Mouse (Mus musculus): ENCODE results near the gene Isg20l2. TPM values are rescaled to one million over a fixed set of nuclear protein-coding genes. Genes with fewer than 3 reads are reported as not detected.

Gene Isg20l2
- polyA plus RNA-seq, 1 experiment from 2014 or later, result 16.1 TPM

DNA sequence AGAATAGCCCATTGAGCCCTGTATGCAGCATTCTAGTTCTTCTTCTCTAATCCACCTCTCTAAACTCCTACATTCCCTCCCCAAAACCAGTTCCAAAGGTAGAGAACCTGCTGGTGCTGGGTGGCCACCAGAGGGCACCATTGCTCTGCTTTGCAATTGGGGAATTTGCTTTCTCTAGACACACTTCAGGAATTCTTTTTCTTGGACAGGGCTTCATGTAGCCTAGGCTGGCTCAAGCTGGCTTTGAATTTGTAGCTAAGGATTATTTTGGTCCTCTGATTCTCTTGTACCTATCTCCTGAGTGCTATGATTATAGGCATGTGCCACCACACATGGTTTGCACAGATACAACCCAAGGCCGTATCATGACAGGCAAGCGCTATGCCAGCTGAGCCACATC lies 5.7 kb downstream of the Isg20l2 start:
- Histone ChIP-seq H3K9me3 (ENCODE audit: control insufficient read depth, low read length) (no peaks in the 10 kb centered on the region), H3K4me1 (ENCODE audit: control insufficient read depth, insufficient read depth, low read length) (peaks cover 24% of the 10 kb centered on the region), H3K27ac (ENCODE audit: low read depth, low read length) (no peak overlapping the region), H3K27me3 (ENCODE audit: control insufficient read depth, insufficient read depth, low read length) (no peaks in the 10 kb centered on the region), H3K36me3 (ENCODE audit: control insufficient read depth, insufficient read depth, low read length) (peaks cover 21% of the 10 kb centered on the region), H3K9ac (replicated peaks; ENCODE audit: low read depth, low read length) (no peak overlapping the region), H3K4me3 (ENCODE audit: low read depth, low read length) (no peak overlapping the region), H3K4me2 (ENCODE audit: low read depth, low read length) (no peak overlapping the region)
- WGBS, result 88% methylated on average over 2 of the region's 2 CpGs
- peak; percentile 45 for ATAC-seq (ENCODE audit: low read depth)

DNA sequence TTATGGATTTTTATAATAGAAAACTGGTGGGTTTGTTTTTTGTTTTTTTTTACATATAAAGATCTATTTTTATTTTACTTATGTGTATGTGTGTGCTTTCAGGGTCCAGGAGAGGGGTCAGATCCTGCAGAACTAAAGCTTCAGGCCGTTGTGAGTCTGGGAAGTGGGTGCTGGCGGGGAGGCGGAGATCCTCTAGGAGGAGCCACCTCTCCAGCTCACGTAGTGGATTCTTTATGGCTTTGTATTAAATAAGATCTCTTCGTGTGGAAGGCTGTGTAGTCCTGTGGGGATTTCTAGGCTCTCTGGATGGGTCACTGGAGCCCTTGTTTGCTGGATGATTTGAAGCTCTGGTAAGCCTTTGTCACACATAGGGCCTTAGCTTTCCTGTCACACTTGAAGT lies 10.5 kb downstream of the Isg20l2 start:
- Histone ChIP-seq H3K9ac (replicated peaks; ENCODE audit: low read depth, low read length) (no peak overlapping the region), H3K27me3 (ENCODE audit: control insufficient read depth, insufficient read depth, low read length) (no peaks in the 10 kb centered on the region), H3K4me3 (ENCODE audit: low read depth, low read length) (no peak overlapping the region), H3K36me3 (ENCODE audit: control insufficient read depth, insufficient read depth, low read length) (peaks cover 30% of the 10 kb centered on the region), H3K4me2 (ENCODE audit: low read depth, low read length) (no peak overlapping the region), H3K9me3 (ENCODE audit: control insufficient read depth, low read length) (no peaks in the 10 kb centered on the region), H3K27ac (ENCODE audit: low read depth, low read length) (no peak overlapping the region), H3K4me1 (ENCODE audit: control insufficient read depth, insufficient read depth, low read length) (peaks cover 6% of the 10 kb centered on the region; the same call in 1 of the 2 replicates)
- ATAC-seq (ENCODE audit: low read depth), result no peak
- WGBS, result 53% methylated on average over 5 of the region's 5 CpGs

DNA sequence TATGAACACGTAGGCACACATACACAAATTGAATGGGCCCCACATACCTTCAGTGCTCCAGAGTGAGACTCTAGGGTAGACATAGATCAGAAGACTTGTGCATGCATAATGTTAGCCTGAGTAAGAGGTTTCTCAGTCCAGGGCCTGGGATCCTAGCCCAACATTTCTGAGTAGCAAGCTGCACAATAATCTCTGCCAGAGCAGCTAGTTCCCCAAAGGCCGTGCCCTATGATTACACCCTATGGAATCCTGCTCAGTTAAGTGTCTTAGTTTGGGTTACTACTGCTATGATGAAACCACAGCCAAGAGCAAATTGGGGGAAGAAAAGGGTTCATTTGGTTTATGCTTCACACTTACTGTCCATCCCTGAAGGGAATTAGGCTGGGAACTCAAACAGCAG lies 12.4 kb downstream of the Isg20l2 start:
- Histone ChIP-seq H3K27ac (ENCODE audit: low read depth, low read length) (no peak overlapping the region), H3K27me3 (ENCODE audit: control insufficient read depth, insufficient read depth, low read length) (no peaks in the 10 kb centered on the region), H3K4me1 (ENCODE audit: control insufficient read depth, insufficient read depth, low read length) (peaks cover 19% of the 10 kb centered on the region), H3K9ac (replicated peaks; ENCODE audit: low read depth, low read length) (no peak overlapping the region), H3K4me3 (ENCODE audit: low read depth, low read length) (no peak overlapping the region), H3K9me3 (ENCODE audit: control insufficient read depth, low read length) (no peaks in the 10 kb centered on the region), H3K36me3 (ENCODE audit: control insufficient read depth, insufficient read depth, low read length) (peaks cover 30% of the 10 kb centered on the region), H3K4me2 (ENCODE audit: low read depth, low read length) (no peak overlapping the region)
- no peak for ATAC-seq (ENCODE audit: low read depth)
- WGBS, result 92% methylated on average over 2 of the region's 2 CpGs

DNA sequence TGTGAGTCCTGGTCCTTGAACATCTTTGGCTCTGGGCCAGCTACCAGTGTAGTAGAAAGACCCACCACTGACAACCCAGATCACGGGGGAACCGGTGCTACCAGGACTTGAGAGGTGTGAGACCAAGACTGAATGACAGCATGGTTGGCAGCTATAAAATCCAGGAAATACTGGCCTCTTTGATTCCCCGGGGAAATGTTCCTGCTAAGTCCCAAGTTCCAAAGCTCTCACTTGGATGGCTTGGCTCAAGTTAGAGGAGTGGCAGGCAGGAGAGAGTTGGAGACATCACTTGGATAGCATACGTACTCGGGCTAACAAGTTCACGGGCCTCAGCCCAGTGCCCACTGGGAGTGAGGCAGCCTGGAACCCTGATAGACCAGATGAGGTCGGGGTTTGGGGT lies 13.5 kb downstream of the Isg20l2 start:
- Histone ChIP-seq H3K4me1 (ENCODE audit: control insufficient read depth, insufficient read depth, low read length) (peaks cover 28% of the 10 kb centered on the region), H3K27ac (ENCODE audit: low read depth, low read length) (no peak overlapping the region), H3K9ac (replicated peaks; ENCODE audit: low read depth, low read length) (no peak overlapping the region), H3K36me3 (ENCODE audit: control insufficient read depth, insufficient read depth, low read length) (peaks cover 26% of the 10 kb centered on the region), H3K4me3 (ENCODE audit: low read depth, low read length) (no peak overlapping the region), H3K27me3 (ENCODE audit: control insufficient read depth, insufficient read depth, low read length) (no peaks in the 10 kb centered on the region), H3K9me3 (ENCODE audit: control insufficient read depth, low read length) (no peaks in the 10 kb centered on the region), H3K4me2 (ENCODE audit: low read depth, low read length) (no peak overlapping the region)
- 78% methylated on average over 7 of the region's 7 CpGs for WGBS
- no peak for ATAC-seq (ENCODE audit: low read depth)

GRCm38 (mm10) chr3:87944838-87945600 lies 14.9 kb downstream of the Isg20l2 start:
- Histone ChIP-seq H3K27ac (ENCODE audit: low read depth, low read length) (no peak overlapping the region), H3K36me3 (ENCODE audit: control insufficient read depth, insufficient read depth, low read length) (peaks cover 18% of the 10 kb centered on the region), H3K4me1 (ENCODE audit: control insufficient read depth, insufficient read depth, low read length) (peaks cover 34% of the 10 kb centered on the region), H3K9ac (replicated peaks; ENCODE audit: low read depth, low read length) (no peak overlapping the region), H3K27me3 (ENCODE audit: control insufficient read depth, insufficient read depth, low read length) (no peaks in the 10 kb centered on the region), H3K9me3 (ENCODE audit: control insufficient read depth, low read length) (no peaks in the 10 kb centered on the region), H3K4me3 (ENCODE audit: low read depth, low read length) (no peak overlapping the region), H3K4me2 (ENCODE audit: low read depth, low read length) (no peak overlapping the region)
- 11% methylated on average over 4 of the region's 4 CpGs for WGBS
- ATAC-seq (ENCODE audit: low read depth), result no peak; the same call in 1 of the 2 replicates

GRCm38 (mm10) chr3:87945781-87946540 lies 15.8 kb downstream of the Isg20l2 start:
- ATAC-seq (ENCODE audit: low read depth), result no peak
- H3K9ac ChIP-seq (replicated peaks; ENCODE audit: low read depth, low read length), result no peak overlapping the region
- 10% methylated on average over 12 of the region's 12 CpGs for WGBS
- peaks cover 15% of the 10 kb centered on the region for H3K36me3 ChIP-seq (ENCODE audit: control insufficient read depth, insufficient read depth, low read length)
- H3K27me3 ChIP-seq (ENCODE audit: control insufficient read depth, insufficient read depth, low read length), result no peaks in the 10 kb centered on the region
- no peaks in the 10 kb centered on the region for H3K9me3 ChIP-seq (ENCODE audit: control insufficient read depth, low read length)
- no peak overlapping the region for H3K27ac ChIP-seq (ENCODE audit: low read depth, low read length)
- no peak overlapping the region for H3K4me3 ChIP-seq (ENCODE audit: low read depth, low read length)
- no peak overlapping the region for H3K4me2 ChIP-seq (ENCODE audit: low read depth, low read length)
- peaks cover 34% of the 10 kb centered on the region for H3K4me1 ChIP-seq (ENCODE audit: control insufficient read depth, insufficient read depth, low read length)

DNA sequence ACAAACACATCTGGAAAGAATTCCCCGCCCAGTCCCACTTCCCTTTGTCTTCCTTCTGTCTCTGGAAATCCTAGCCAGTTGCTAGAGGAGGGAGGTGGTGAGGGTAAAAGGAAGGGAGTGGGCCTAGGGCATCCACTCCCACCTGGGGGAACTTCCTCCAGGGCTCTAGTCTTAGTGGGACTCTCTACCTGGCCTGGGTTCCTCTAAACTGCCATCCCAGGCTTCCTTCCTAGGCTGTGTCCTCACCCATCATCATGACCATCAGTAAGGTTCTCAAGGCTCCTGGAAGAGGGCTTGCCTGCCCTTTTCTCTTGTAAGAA lies 16.4 kb downstream of the Isg20l2 start:
- 22% methylated on average over 1 of the region's 1 CpGs for WGBS

DNA sequence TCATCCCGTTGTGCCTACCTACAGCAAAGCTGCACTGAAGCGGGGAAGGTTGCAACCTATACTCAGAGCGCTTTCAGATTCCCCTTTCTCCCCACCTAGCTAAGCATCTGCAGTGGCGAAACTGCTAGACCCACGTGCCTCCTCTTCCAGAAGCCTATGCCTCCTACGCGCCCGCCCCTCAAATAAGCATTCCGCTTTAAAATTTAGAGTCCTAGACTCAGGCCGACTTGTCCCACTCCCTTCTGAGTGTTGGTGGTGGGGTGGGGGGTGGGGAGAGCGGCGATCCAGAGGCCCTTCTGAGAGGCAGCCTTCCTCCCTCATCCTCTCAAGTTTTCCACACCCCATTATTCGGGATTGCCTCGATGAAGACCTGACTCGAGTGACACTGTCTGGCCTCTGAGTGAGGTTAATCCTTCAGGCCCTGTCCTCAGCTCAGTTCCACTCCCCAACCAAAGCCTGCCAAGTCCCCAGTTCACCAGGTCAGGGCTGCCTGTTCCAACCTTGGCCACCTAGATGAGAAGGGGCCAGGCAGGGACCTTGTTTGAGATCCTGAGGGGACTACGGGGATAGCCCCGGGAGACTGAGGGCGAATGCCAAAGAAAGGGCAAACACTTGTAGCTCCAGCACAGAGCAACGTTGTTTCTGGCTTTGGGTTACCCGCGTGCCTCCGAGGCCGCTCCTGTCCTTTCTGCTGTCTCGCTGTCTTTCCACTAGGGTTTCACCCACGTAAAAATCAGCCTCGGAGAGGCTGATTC lies 17.1 kb downstream of the Isg20l2 start:
- ATAC-seq (ENCODE audit: low read depth), result no peak
- Histone ChIP-seq H3K4me2 (ENCODE audit: low read depth, low read length) (peak overlapping the region; percentile 56), H3K4me1 (ENCODE audit: control insufficient read depth, insufficient read depth, low read length) (peaks cover 40% of the 10 kb centered on the region), H3K27me3 (ENCODE audit: control insufficient read depth, insufficient read depth, low read length) (no peaks in the 10 kb centered on the region), H3K9me3 (ENCODE audit: control insufficient read depth, low read length) (no peaks in the 10 kb centered on the region), H3K36me3 (ENCODE audit: control insufficient read depth, insufficient read depth, low read length) (peaks cover 3% of the 10 kb centered on the region), H3K4me3 (ENCODE audit: low read depth, low read length) (peak overlapping the region; percentile 11), H3K9ac (replicated peaks; ENCODE audit: low read depth, low read length) (0 out of 2 replicates have a peak overlapping the region, but pooled peaks have one; percentile 4), H3K27ac (ENCODE audit: low read depth, low read length) (no peak overlapping the region)
- 3% methylated on average over 26 of the region's 26 CpGs for WGBS

More for the DNA sequence above, 16.4 kb downstream of the Isg20l2 start:
- Histone ChIP-seq H3K27me3 (ENCODE audit: control insufficient read depth, insufficient read depth, low read length) (no peaks in the 10 kb centered on the region), H3K4me3 (ENCODE audit: low read depth, low read length) (no peak overlapping the region), H3K36me3 (ENCODE audit: control insufficient read depth, insufficient read depth, low read length) (peaks cover 10% of the 10 kb centered on the region), H3K4me2 (ENCODE audit: low read depth, low read length) (no peak overlapping the region), H3K4me1 (ENCODE audit: control insufficient read depth, insufficient read depth, low read length) (peaks cover 34% of the 10 kb centered on the region), H3K9ac (replicated peaks; ENCODE audit: low read depth, low read length) (no peak overlapping the region), H3K27ac (ENCODE audit: low read depth, low read length) (no peak overlapping the region), H3K9me3 (ENCODE audit: control insufficient read depth, low read length) (no peaks in the 10 kb centered on the region)
- ATAC-seq (ENCODE audit: low read depth), result no peak

All from neural tube, embryonic 14.5 days (tissue).